In the genomic region with DNA sequence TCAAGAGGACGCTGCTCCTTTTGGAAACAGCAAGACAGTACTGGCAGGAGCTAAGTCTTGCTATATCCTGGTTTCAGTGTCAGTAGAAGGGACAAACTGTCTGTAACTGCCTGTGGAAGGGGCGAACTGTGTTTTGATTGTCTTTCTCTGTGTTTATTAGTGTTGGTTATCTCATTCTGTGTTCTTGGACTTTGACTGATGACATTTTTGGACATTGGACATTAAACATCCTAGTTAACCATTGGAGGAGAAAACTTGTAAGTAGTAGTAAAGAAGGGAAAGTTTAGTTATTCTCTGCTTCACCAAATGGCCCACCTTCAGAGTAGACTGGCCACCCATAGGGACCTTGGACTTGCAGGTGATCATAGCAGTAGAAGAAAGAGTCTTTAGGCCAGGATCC, we compare ENCODE assay signal across 19 mouse cellular contexts.
"Had no signal": no experiment of that assay in that cellular context is flagged by ENCODE, and none has a peak within 500 bp of the region (broad histone marks: within the 10 kb centered on the region; RNA-seq: fewer than 3 reads in every experiment).

No protein-coding gene starts in this region.

- H3K36me3 ChIP-seq: hindbrain, embryonic 13.5 days; intestine, embryonic 15.5 days; limb, embryonic 10.5 days; limb, embryonic 13.5 days; liver, embryonic 13.5 days; neural tube, embryonic 13.5 days had no signal

- H3K27me3 ChIP-seq: hindbrain, embryonic 13.5 days; intestine, embryonic 15.5 days; limb, embryonic 13.5 days; liver, embryonic 13.5 days; neural tube, embryonic 13.5 days had no signal

- H3K4me2 ChIP-seq: hindbrain, embryonic 13.5 days; intestine, embryonic 15.5 days; limb, embryonic 13.5 days; liver, embryonic 13.5 days; midbrain, embryonic 11.5 days; neural tube, embryonic 13.5 days had no signal

- DNase-seq: kidney, adult 18-20 months; kidney, postnatal 10 days; liver, embryonic 13.5 days; lung, adult 2 months; lung, postnatal 14 days; lung, postnatal 4 days; midbrain, embryonic 14.5 days; retina, postnatal 1 day; right cerebral cortex, postnatal 25 days; thymus, adult 18-20 months; thymus, postnatal 36 days had no signal

- H3K4me1 ChIP-seq: hindbrain, embryonic 13.5 days; intestine, embryonic 15.5 days; limb, embryonic 10.5 days; limb, embryonic 13.5 days; liver, embryonic 13.5 days; neural tube, embryonic 13.5 days had no signal

- ATAC-seq: hindbrain, embryonic 16.5 days; intestine, embryonic 15.5 days had no signal

- H3K27ac ChIP-seq: hindbrain, embryonic 13.5 days; intestine, embryonic 15.5 days; limb, embryonic 10.5 days; limb, embryonic 13.5 days; liver, embryonic 13.5 days; neural tube, embryonic 13.5 days had no signal

- H3K4me3 ChIP-seq: hindbrain, embryonic 13.5 days; intestine, embryonic 15.5 days; limb, embryonic 10.5 days; limb, embryonic 13.5 days; liver, embryonic 13.5 days; myocyte; neural tube, embryonic 13.5 days had no signal

- H3K9ac ChIP-seq: hindbrain, embryonic 13.5 days; intestine, embryonic 15.5 days; limb, embryonic 13.5 days; liver, embryonic 13.5 days; neural tube, embryonic 13.5 days had no signal

- H3K9me3 ChIP-seq: hindbrain, embryonic 13.5 days; intestine, embryonic 15.5 days; limb, embryonic 10.5 days; limb, embryonic 13.5 days; liver, embryonic 13.5 days; neural tube, embryonic 13.5 days had no signal
